Mouse (Mus musculus): Measurements from ENCODE around the gene Dad1.

DNA sequence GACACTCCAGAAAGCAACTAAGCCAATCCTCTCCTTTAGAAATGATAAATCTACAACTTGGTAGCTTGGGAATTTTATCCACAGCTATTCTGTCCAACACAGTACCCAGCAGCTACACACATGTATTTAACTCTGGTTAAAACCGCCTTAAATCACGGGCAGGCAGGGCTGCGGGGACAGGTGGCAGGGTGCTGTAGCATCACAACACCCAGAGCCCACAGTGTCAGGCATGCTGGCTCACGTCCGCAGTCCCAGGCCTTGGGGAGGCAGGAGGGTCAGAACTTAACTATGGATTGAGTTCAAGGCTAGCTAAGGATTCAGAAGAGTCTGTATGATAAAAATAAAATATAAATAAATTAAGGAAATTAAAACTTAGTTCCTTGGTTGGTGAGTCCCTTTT, 17.0 kb downstream of the Dad1 start:
- no peak for TF ChIP-seq CTCF (IDR thresholded peaks at IDR 0.05; ENCODE audit: extremely low read depth, insufficient read depth, insufficient read length, insufficient replicate concordance)
- TF ChIP-seq POLR2A (IDR thresholded peaks at IDR 0.05; ENCODE audit: low read depth, low read length) = no peak
